Mouse (Mus musculus): ENCODE results near the gene Mmp14. TPM values are rescaled to one million over a fixed set of nuclear protein-coding genes. Genes with fewer than 3 reads are reported as not detected.

Gene Mmp14
- polyA plus RNA-seq, 1 experiment from 2014 or later: 259 TPM

DNA sequence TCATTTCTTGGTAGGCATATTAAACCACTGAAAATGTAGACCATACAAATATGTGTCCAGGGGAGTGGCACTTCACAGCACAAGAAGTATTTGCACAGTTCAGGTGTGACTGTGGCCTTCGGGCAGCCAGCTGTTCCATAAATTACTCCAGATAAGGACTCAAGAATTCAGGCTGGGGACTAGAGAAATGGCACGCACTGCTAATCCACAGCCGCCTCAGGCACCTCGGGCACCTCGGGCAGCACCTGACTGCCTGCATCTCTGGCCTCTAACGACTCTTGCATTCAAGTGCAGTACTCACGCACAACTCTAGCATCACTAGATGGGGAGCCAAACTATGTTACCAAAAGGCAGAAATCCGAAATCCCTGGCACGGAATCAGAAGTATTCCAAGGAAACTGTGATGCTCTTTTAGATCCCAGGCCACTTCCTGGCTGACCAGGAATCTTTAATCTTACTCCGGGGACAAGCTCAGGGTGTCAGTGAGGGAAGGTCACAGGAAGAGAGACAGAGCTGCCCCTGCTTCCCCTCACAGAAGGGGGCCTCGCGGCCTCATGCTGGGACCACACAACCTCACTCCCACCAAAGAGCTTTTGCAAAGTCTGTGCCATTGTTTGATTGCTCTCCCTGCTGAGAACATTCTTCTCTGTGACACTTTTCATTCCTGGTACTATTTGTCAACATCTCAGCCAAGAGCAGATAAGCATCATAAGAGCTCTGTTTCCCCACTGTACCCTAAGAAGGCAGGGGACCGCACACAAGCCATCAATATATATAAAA is 16.0 kb upstream of the Mmp14 start:
- no peak for ATAC-seq (ENCODE audit: insufficient number of reproducible peaks, low FRiP score, low TSS enrichment, low read depth)
- Histone ChIP-seq H3K4me1 (peaks cover 27% of the 10 kb centered on the region), H3K27ac (replicated peaks) (no peak overlapping the region), H3K9ac (no peak overlapping the region), H3K4me3 (replicated peaks) (no peak overlapping the region), H3K36me3 (no peaks in the 10 kb centered on the region), H3K27me3 (peaks cover 12% of the 10 kb centered on the region; the same call in 1 of the 2 replicates), H3K4me2 (replicated peaks) (no peak overlapping the region), H3K9me3 (replicated peaks) (no peaks in the 10 kb centered on the region)
- WGBS: 30% methylated on average over 13 of the region's 13 CpGs

DNA sequence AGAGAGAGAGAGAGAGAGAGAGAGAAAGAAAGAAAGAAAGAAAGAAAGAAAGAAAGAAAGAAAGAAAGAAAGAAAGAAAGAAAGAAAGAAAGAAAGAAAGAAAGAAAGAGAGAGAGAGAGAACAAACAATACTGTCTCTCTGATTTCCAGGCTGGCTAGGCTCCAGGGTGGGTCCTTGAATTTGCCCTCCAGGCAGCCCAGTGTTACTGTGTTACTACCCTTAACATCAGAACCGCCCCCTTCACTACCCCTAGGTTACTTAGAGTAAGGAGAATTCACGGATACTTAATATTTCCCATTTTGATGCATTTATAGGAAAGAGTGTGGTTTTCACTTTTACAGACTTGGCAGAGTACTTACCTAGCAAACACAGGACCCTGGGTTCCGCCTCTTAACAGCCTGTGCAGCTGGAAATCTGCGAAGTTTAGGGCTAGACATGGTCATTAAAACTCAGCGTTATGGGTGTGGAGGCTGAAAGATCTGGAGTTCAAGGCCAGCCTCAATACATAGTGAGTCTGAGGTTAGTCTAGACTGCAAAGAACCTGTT is 15.1 kb upstream of the Mmp14 start:
- Histone ChIP-seq H3K27ac (replicated peaks) (no peak overlapping the region), H3K27me3 (peaks cover 12% of the 10 kb centered on the region; the same call in 1 of the 2 replicates), H3K4me1 (peaks cover 27% of the 10 kb centered on the region), H3K9ac (no peak overlapping the region), H3K4me2 (replicated peaks) (no peak overlapping the region), H3K9me3 (replicated peaks) (no peaks in the 10 kb centered on the region), H3K36me3 (no peaks in the 10 kb centered on the region), H3K4me3 (replicated peaks) (no peak overlapping the region)
- 40% methylated on average over 5 of the region's 5 CpGs for WGBS
- no peak for ATAC-seq (ENCODE audit: insufficient number of reproducible peaks, low FRiP score, low TSS enrichment, low read depth)

DNA sequence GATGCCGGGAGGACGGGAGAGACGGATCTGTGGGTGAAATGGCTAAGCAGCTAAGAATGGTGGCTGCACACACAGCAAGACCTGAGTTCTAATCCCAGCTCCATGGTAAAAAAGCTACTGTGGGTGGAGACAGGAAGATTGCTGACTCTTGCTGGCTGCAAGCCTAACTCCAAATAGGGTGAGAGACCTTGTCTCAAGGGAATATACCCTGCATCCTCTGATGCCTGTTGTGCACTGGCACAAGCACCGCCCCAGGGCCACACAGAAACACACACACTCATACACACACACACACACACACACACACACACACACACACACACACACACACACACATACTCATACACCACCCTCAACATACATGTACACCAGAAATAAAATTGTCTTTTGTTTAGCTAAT is 14.6 kb upstream of the Mmp14 start:
- Histone ChIP-seq H3K27ac (replicated peaks) (no peak overlapping the region), H3K9me3 (replicated peaks) (no peaks in the 10 kb centered on the region), H3K4me2 (replicated peaks) (no peak overlapping the region), H3K4me3 (replicated peaks) (no peak overlapping the region), H3K9ac (no peak overlapping the region), H3K27me3 (peaks cover 12% of the 10 kb centered on the region; the same call in 1 of the 2 replicates), H3K4me1 (peaks cover 27% of the 10 kb centered on the region), H3K36me3 (no peaks in the 10 kb centered on the region)
- 60% methylated on average over 4 of the region's 4 CpGs for WGBS
- ATAC-seq (ENCODE audit: insufficient number of reproducible peaks, low FRiP score, low TSS enrichment, low read depth): no peak

DNA sequence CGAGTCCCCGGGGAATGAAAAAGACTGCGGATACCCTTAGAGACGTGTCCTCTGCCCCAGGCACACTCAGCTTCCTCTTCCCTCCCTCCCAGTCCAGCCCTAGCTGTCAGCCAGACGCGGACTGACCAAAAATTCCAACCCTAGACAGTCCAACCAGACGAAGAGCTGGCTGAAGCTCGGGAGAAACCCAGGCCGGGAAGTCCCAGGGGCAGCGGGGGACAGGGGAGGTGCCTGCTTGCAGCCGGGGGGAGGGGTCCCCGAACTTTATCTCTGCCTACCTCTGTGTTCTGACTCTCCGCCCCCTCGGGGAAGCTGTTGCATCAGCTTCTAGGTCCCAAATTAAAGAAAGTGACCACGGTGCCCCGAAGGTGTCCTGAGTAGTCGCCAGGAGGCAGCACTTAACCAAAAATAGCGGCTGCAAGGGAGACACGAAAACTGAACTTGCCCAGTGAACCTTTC is 13.8 kb upstream of the Mmp14 start, which contains the start of gene Slc7a7:
Gene Slc7a7, minus strand, starts transcription at position 158 of the 459 bp plus-strand sequence.
- Histone ChIP-seq H3K4me1 (peaks cover 27% of the 10 kb centered on the region), H3K4me2 (replicated peaks) (peak within 1 kb of the TSS; percentile 25), H3K4me3 (replicated peaks) (0 out of 2 replicates have a peak within 1 kb of the TSS, but pooled peaks have one; percentile 8), H3K9ac (no peak within 1 kb of the TSS), H3K27ac (replicated peaks) (no peak within 1 kb of the TSS), H3K27me3 (peaks cover 12% of the 10 kb centered on the region; the same call in 1 of the 2 replicates), H3K9me3 (replicated peaks) (no peaks in the 10 kb centered on the region), H3K36me3 (no peaks in the 10 kb centered on the region)
- WGBS: 6% methylated on average over 19 of the region's 19 CpGs
- ATAC-seq (ENCODE audit: insufficient number of reproducible peaks, low FRiP score, low TSS enrichment, low read depth): peak; percentile 27; the same call in 1 of the 2 replicates

DNA sequence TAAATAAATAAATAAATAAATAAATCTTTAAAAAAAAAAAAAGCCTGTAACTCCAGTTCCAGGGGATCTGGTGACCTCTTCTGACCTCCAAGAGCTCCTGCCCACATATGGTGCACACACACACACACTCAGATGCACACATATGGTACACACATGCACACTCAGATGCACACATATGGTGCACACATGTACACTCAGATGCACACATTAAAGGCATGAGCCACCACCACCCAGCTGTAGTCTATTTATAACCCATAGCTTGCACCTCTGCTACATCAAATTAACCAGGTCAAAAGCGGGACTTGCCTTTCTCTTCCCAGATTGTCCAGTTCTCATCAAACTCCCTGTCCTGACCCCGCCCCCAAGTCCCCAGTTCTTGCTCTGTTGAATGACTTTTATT is 10.4 kb upstream of the Mmp14 start:
- H3K9me3 ChIP-seq (replicated peaks): no peaks in the 10 kb centered on the region
- H3K9ac ChIP-seq: no peak overlapping the region
- peaks cover 7% of the 10 kb centered on the region; the same call in 1 of the 2 replicates for H3K27me3 ChIP-seq
- 72% methylated on average over 2 of the region's 2 CpGs for WGBS
- no peak overlapping the region for H3K4me2 ChIP-seq (replicated peaks)
- ATAC-seq (ENCODE audit: insufficient number of reproducible peaks, low FRiP score, low TSS enrichment, low read depth): no peak
- H3K4me3 ChIP-seq (replicated peaks): no peak overlapping the region
- H3K27ac ChIP-seq (replicated peaks): no peak overlapping the region
- H3K36me3 ChIP-seq: no peaks in the 10 kb centered on the region
- peaks cover 7% of the 10 kb centered on the region; the same call in 1 of the 2 replicates for H3K4me1 ChIP-seq

DNA sequence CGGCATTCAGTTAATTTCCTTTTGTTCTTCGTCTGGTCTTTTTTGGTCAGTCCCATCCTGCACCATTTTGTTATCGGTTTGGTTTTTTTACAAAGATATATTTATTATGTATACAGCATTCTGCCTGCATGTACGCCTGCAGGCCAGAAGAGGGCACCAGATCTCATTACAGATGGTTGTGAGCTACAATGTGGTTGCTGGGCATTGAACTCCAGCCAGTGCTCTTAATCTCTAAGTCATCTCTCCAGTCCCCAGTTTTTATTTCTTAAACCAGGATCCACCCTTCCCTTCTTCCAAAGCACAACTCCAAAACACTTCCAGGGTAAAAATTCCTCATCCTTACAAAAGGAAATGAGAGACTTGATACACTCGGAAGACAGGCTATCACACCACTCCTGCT is 8.0 kb upstream of the Mmp14 start:
- no peak overlapping the region for H3K27ac ChIP-seq (replicated peaks)
- H3K9me3 ChIP-seq (replicated peaks): no peaks in the 10 kb centered on the region
- no peak overlapping the region for H3K9ac ChIP-seq
- ATAC-seq (ENCODE audit: insufficient number of reproducible peaks, low FRiP score, low TSS enrichment, low read depth): no peak
- peaks cover under 1% of the 10 kb centered on the region; the same call in 1 of the 2 replicates for H3K36me3 ChIP-seq
- no peak overlapping the region for H3K4me2 ChIP-seq (replicated peaks)
- H3K4me3 ChIP-seq (replicated peaks): no peak overlapping the region
- H3K27me3 ChIP-seq: no peaks in the 10 kb centered on the region
- peaks cover 9% of the 10 kb centered on the region for H3K4me1 ChIP-seq
- 68% methylated on average over 5 of the region's 5 CpGs for WGBS

DNA sequence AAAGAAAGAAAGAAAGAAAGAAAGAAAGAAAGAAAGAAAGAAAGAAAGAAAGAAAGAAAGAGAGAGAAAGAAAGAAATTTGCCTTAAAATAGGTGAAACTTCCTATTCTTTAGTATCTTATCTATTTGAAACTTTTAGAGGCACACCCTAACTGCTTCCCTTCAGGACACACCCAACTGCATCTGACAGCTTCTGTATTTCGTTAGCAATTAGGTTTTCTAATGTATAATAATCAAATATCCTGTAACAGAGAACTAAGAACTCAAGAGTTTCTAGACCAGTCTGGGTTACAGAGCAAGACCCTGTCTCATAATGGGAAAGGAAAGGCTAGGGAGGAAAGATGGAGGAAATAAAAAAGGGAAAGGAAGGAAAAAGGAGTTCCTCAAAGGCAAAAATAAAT is 6.8 kb upstream of the Mmp14 start:
- Histone ChIP-seq H3K4me1 (peaks cover 15% of the 10 kb centered on the region), H3K9ac (no peak overlapping the region)

DNA sequence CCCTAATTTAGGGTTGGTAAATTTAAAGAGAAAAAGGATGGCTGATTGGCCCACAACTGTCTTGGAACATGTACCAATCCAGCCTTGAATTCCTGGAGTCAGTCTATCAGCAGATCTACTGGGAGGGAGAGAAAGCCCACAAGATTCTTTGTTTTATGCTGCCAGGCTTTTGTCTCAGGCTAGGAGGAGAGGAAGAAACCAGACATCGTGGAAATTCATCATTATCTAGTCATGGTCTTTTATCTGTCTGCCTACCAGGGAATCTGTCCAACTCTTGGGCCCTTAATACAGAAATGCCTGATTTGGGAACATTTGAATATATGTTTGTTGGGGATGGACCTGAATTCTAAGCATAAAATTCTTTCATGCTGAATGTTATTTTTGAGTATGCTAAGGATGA is 5.9 kb upstream of the Mmp14 start:
- Histone ChIP-seq H3K4me2 (replicated peaks) (no peak overlapping the region), H3K27me3 (no peaks in the 10 kb centered on the region), H3K4me3 (replicated peaks) (0 out of 2 replicates have a peak overlapping the region, but pooled peaks have one; percentile 73), H3K9me3 (replicated peaks) (no peaks in the 10 kb centered on the region), H3K36me3 (peaks cover 5% of the 10 kb centered on the region; the same call in 1 of the 2 replicates), H3K4me1 (peaks cover 24% of the 10 kb centered on the region), H3K9ac (no peak overlapping the region), H3K27ac (replicated peaks) (no peak overlapping the region)
- 89% methylated on average over 1 of the region's 1 CpGs for whole genome bisulfite sequencing
- no peak for ATAC-seq (ENCODE audit: insufficient number of reproducible peaks, low FRiP score, low TSS enrichment, low read depth)

More for the DNA sequence above, 6.8 kb upstream of the Mmp14 start:
- no peak for ATAC-seq (ENCODE audit: insufficient number of reproducible peaks, low FRiP score, low TSS enrichment, low read depth)
- WGBS: 76% methylated on average over 1 of the region's 1 CpGs
- Histone ChIP-seq H3K36me3 (peaks cover 5% of the 10 kb centered on the region; the same call in 1 of the 2 replicates), H3K9me3 (replicated peaks) (no peaks in the 10 kb centered on the region), H3K4me2 (replicated peaks) (no peak overlapping the region), H3K27ac (replicated peaks) (no peak overlapping the region), H3K4me3 (replicated peaks) (no peak overlapping the region), H3K27me3 (no peaks in the 10 kb centered on the region)

DNA sequence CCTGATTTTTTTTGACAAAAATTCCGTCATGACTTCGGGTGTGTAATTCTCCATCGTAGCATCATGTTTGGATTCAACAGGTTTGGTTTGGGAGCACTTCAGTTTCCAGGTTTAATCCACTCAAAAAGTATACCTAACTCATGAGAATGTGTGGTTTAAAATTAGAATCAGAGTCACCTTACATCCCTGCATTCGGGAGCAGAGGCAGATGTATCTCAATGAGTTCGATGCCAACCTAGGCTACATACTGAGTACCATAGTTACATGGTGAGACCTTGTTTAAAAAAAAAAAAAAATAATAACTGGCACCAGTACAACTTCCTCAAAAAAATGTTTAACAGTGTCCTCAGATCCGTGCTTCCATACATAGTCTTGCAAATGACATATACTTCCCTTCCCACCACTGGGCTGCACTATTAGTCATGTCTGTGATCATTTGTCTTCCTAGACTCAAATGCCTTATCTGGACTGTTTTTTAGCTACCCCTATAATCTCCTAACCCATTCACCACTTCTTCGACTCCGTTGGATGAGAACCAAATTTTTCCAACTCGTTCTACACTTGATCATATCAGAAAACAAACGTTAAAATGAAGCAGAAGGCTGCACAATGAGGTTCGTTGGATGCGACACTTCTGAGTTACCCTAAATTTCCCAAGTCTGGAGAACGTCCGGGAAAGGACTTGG is 5.3 kb upstream of the Mmp14 start:
- H3K9me3 ChIP-seq (replicated peaks): no peaks in the 10 kb centered on the region
- WGBS: 30% methylated on average over 14 of the region's 14 CpGs
- no peaks in the 10 kb centered on the region for H3K27me3 ChIP-seq
- H3K4me1 ChIP-seq: peaks cover 30% of the 10 kb centered on the region
- H3K4me3 ChIP-seq (replicated peaks): peak overlapping the region; percentile 73
- ATAC-seq (ENCODE audit: insufficient number of reproducible peaks, low FRiP score, low TSS enrichment, low read depth): 0 out of 2 replicates have a peak, but pooled peaks have one; percentile 51
- peaks cover 5% of the 10 kb centered on the region; the same call in 1 of the 2 replicates for H3K36me3 ChIP-seq
- peak overlapping the region; percentile 61 for H3K4me2 ChIP-seq (replicated peaks)
- peak overlapping the region; percentile 88 for H3K27ac ChIP-seq (replicated peaks)
- H3K9ac ChIP-seq: peak overlapping the region; percentile 68

DNA sequence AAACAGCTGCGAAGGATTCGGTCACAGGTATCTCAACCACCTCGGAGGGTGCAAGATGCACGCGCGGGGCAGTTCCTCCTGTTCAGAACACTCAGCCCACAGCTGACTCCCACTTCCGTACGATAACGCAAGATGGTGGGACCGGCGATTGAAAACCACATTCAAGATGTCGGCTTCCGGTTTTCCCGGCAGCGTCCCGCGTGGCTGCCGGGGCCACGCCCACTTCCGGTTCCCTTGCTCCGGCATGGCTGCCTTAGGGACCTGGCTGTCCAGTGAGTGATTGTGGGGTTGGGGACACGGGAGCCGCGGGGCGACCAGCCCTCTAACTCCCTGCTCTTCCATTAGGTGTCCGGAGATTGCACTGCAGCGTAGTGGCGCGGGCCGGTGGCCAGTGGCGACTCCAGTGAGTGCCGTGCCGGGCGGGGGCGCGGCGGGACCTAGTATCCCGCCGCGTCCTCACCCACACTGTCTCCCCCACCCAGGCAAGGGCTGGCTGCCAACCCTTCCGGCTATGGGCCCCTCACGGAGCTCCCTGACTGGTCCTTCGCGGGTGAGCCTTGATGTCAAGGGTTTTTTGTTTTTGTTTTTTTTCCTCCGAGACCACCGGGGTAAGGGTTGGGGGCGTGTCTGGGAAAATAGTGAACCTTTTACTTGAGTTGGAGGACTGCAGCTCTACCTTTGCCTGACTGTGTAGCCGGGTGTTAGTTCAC is 4.6 kb upstream of the Mmp14 start, which contains the start of gene Mrpl52:
Gene Mrpl52, plus strand, starts transcription at position 221 of the 710 bp plus-strand sequence.
- no peaks in the 10 kb centered on the region for H3K9me3 ChIP-seq (replicated peaks)
- peaks cover 5% of the 10 kb centered on the region; the same call in 1 of the 2 replicates for H3K36me3 ChIP-seq
- WGBS: under 1% methylated on average over 48 of the region's 48 CpGs
- H3K4me1 ChIP-seq: peaks cover 32% of the 10 kb centered on the region
- ATAC-seq (ENCODE audit: insufficient number of reproducible peaks, low FRiP score, low TSS enrichment, low read depth): peak; percentile 60
- peak within 1 kb of the TSS; percentile 61 for H3K4me2 ChIP-seq (replicated peaks)
- peak within 1 kb of the TSS; percentile 68 for H3K9ac ChIP-seq
- peak within 1 kb of the TSS; percentile 73 for H3K4me3 ChIP-seq (replicated peaks)
- H3K27ac ChIP-seq (replicated peaks): peak within 1 kb of the TSS; percentile 88
- no peaks in the 10 kb centered on the region for H3K27me3 ChIP-seq

Data from embryonic facial prominence, embryonic 15.5 days (tissue).